Mouse (Mus musculus) bone marrow macrophage, adult 2 months (primary cell): ENCODE measurements around the gene Dennd1a. TPM values are rescaled to one million over a fixed set of nuclear protein-coding genes. Genes with fewer than 3 reads are reported as not detected.

Experiments used
- H3K27ac ChIP-seq: 2 replicates; pipeline ENCODE4 v1.5.1; 2012; ENCODE audit warnings: low read depth, low read length; ENCODE audit not compliant: insufficient read depth
- H3K4me1 ChIP-seq: 2 replicates; pipeline ENCODE4 v1.6.1; 2012; ENCODE audit warnings: low read length; ENCODE audit not compliant: control insufficient read depth, insufficient read depth
- H3K4me3 ChIP-seq: 2 replicates; pipeline ENCODE4 v1.5.1; 2012; ENCODE audit warnings: mild to moderate bottlenecking, low read length, moderate library complexity; ENCODE audit not compliant: insufficient read depth
- CTCF ChIP-seq: IDR thresholded peaks from 2 replicates; pipeline ENCODE4 v1.5.1; 2012; ENCODE audit warnings: low read depth, mild to moderate bottlenecking, low read length, moderate library complexity
- POLR2A ChIP-seq: IDR thresholded peaks from 2 replicates; pipeline ENCODE4 v1.6.1; 2012; ENCODE audit warnings: mild to moderate bottlenecking, low read depth, low read length, borderline replicate concordance
- polyA plus RNA-seq: library from polyadenylated mRNA; stranded (reverse); fragments of >200 nt; gene quantifications from 2 replicates; pipeline ENCODE4 v1.2.4, GENCODE M21; 2012; ENCODE audit not compliant: missing spikeins, insufficient read depth, insufficient read length

Dennd1a gene
- polyA plus RNA-seq = 73.7 and 78.8 TPM in 2 replicates

GRCm38 (mm10) chr2:38286733-38287551, at the start of gene Dennd1a:
TSS of gene Dennd1a (minus strand) at chr2:38287390.
- peak within 1 kb of the TSS; percentile 95 for H3K27ac ChIP-seq
- peak within 1 kb of the TSS; percentile 80 for H3K4me3 ChIP-seq
- TF ChIP-seq POLR2A (no peak), CTCF (no peak)
- H3K4me1 ChIP-seq = peaks cover 61% of the 10 kb centered on the region

- Histone ChIP-seq H3K27ac (no peak overlapping the region), H3K4me1 (no peaks in the 10 kb centered on the region; the same call in 1 of the 2 replicates), H3K4me3 (peak overlapping the region; percentile 15; the same call in 1 of the 2 replicates)
- TF ChIP-seq POLR2A (no peak), CTCF (no peak)
Measured at GRCm38 (mm10) chr2:38336606-38337005, 49.4 kb upstream of the Dennd1a start.

GRCm38 (mm10) chr2:38333586-38334119, 46.5 kb upstream of the Dennd1a start:
- H3K4me1 ChIP-seq = no peaks in the 10 kb centered on the region; the same call in 1 of the 2 replicates
- H3K4me3 ChIP-seq = no peak overlapping the region
- H3K27ac ChIP-seq = no peak overlapping the region
- no peak for TF ChIP-seq POLR2A
- TF ChIP-seq CTCF = no peak

GRCm38 (mm10) chr2:38326671-38327070, 39.5 kb upstream of the Dennd1a start:
- H3K4me3 ChIP-seq = no peak overlapping the region
- H3K27ac ChIP-seq = no peak overlapping the region
- TF ChIP-seq POLR2A (no peak), CTCF (no peak)
- H3K4me1 ChIP-seq = no peaks in the 10 kb centered on the region

DNA sequence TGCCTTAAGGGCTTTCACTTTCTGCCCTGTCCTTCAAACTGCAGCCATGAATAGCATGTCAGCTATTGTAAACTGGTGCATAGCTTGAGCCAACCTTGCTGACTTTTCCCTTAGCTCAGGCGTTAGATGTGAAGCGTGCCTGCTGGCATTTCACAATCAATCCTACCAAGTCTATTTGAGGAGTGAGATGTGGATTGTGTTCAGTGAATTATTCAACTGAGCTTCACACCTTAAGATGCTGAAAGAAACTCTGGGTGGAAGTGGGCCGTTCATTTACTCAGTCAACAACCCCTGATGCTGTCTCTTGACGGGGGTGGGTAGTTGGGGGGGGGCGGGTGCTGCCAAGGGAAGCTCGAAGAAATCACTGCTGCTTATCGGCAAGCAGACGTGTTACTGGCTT, 36.2 kb upstream of the Dennd1a start:
- Histone ChIP-seq H3K4me1 (peaks cover 4% of the 10 kb centered on the region; the same call in 1 of the 2 replicates), H3K27ac (no peak overlapping the region), H3K4me3 (no peak overlapping the region)
- TF ChIP-seq POLR2A = no peak
- TF ChIP-seq CTCF = no peak

DNA sequence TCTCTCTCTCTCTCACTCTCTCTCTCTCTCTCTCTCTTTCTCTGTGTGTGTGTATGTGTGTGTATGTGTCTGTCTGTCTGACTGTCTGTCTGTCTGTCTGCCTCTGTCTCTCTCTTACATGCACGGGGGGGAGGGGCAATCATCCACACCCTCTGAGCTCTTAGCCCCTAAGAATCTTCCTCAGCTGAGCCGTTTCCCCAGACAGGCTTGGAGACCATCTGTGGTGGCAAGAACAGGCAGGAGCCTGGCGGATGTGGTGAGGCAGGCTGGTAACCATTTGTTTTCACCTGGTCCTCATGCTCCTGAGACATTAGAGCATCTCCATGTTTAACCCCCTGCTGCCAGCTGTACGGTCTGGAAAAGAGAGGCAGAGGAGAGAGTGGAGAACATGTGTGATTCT, 33.7 kb upstream of the Dennd1a start:
- Histone ChIP-seq H3K27ac (no peak overlapping the region), H3K4me1 (peaks cover 4% of the 10 kb centered on the region; the same call in 1 of the 2 replicates), H3K4me3 (no peak overlapping the region)
- no peak for TF ChIP-seq POLR2A
- TF ChIP-seq CTCF = no peak

DNA sequence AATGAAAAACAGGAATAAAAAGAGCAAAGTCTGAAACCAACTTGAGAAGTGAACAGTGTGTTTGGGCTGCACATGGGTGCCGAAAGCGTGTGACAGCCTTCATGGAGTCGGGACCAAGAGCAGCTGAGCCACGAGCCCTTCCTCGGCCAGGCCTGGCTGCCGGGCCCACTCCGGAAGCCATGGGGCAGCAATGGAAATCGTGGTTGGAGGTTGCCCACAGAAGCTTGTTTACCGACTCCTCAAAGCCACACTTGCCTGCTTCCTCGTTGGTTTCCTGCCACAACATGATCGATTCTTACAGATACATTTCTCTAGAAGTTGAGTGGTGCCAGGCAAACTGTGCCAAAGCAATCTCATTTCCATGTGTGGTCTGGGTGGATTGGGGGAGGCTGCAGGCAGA, 31.9 kb upstream of the Dennd1a start:
- Histone ChIP-seq H3K4me1 (peaks cover 5% of the 10 kb centered on the region), H3K27ac (no peak overlapping the region), H3K4me3 (no peak overlapping the region)
- TF ChIP-seq POLR2A = no peak
- no peak for TF ChIP-seq CTCF

GRCm38 (mm10) chr2:38313399-38313798, 26.2 kb upstream of the Dennd1a start:
- peaks cover 16% of the 10 kb centered on the region for H3K4me1 ChIP-seq
- H3K4me3 ChIP-seq = no peak overlapping the region
- TF ChIP-seq POLR2A = no peak
- no peak for TF ChIP-seq CTCF
- peak overlapping the region; percentile 40 for H3K27ac ChIP-seq

GRCm38 (mm10) chr2:38312921-38313320, 25.7 kb upstream of the Dennd1a start:
- peaks cover 16% of the 10 kb centered on the region for H3K4me1 ChIP-seq
- H3K4me3 ChIP-seq = no peak overlapping the region
- peak overlapping the region; percentile 40 for H3K27ac ChIP-seq
- TF ChIP-seq CTCF (no peak), POLR2A (no peak)

DNA sequence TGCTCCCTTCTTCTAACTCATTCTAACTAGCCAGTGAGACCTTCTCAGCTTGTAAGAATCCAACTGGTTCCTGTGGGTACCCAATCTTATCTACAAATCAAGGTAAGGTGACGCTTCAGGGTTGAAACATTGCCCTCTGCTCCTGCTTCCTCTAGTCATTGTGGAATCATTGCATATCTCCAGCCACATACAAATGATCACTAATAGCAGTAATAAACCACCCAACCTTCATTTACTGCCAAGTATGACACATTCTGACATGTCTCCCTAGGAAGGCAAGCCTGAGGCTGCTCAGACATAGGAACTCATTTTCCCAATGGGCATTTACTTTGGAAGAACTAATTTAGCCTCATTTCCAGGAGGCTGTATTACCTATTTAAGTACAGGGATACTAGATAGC, 18.0 kb upstream of the Dennd1a start:
- no peak overlapping the region for H3K27ac ChIP-seq
- H3K4me3 ChIP-seq = no peak overlapping the region
- H3K4me1 ChIP-seq = peaks cover 5% of the 10 kb centered on the region
- TF ChIP-seq POLR2A (no peak), CTCF (no peak)
